In the genomic region with DNA sequence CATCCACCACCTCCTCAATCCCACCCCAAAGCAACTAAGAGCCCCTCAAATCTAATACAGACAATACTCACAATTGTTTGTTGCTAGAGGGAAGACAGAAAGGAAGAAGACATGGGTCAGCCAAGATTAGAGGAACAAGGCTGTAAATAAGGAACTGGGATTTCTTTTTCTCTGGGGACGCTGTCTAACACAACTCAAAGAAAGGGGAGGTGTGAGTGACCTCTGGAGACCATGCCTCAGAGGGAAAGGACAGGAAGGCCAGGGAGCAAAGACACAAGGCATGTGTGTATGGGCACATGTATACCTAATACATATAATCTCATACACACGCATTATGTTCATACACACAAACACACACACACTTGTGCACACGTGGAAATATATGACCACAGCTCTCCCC, we compare ENCODE assay signal across 23 mouse cellular contexts. TPM values are rescaled to one million over a fixed set of nuclear protein-coding genes. Genes with fewer than 3 reads are reported as not detected.
"Had no signal": no experiment of that assay in that cellular context is flagged by ENCODE, and none has a peak within 500 bp of the region (broad histone marks: within the 10 kb centered on the region; RNA-seq: fewer than 3 reads in every experiment).

No protein-coding gene starts in this region.

- H3K9ac ChIP-seq: limb, embryonic 12.5 days; limb, embryonic 15.5 days; liver, embryonic 13.5 days; midbrain, embryonic 12.5 days; midbrain, embryonic 15.5 days; neural tube, embryonic 12.5 days; neural tube, embryonic 15.5 days had no signal

- H3K4me2 ChIP-seq: limb, embryonic 12.5 days; limb, embryonic 15.5 days; liver, embryonic 13.5 days; midbrain, embryonic 12.5 days; midbrain, embryonic 15.5 days; neural tube, embryonic 12.5 days; neural tube, embryonic 15.5 days had no signal

- H3K27ac ChIP-seq: kidney, postnatal 0 days; limb, embryonic 12.5 days; limb, embryonic 15.5 days; liver, embryonic 13.5 days; midbrain, embryonic 12.5 days; midbrain, embryonic 15.5 days; neural tube, embryonic 12.5 days; neural tube, embryonic 15.5 days; stomach, postnatal 0 days had no signal

- H3K4me3 ChIP-seq: limb, embryonic 12.5 days; limb, embryonic 15.5 days; liver, embryonic 13.5 days; midbrain, embryonic 12.5 days; midbrain, embryonic 15.5 days; neural tube, embryonic 12.5 days; neural tube, embryonic 15.5 days had no signal

- H3K27me3 ChIP-seq: liver, embryonic 13.5 days; midbrain, embryonic 12.5 days; midbrain, embryonic 15.5 days; neural tube, embryonic 12.5 days; neural tube, embryonic 15.5 days had no signal

- ATAC-seq: intestine, postnatal 0 days; midbrain, embryonic 15.5 days had no signal

- H3K4me1 ChIP-seq: neural tube, embryonic 12.5 days had no signal

- H3K9me3 ChIP-seq: limb, embryonic 12.5 days; limb, embryonic 15.5 days; liver, embryonic 13.5 days; midbrain, embryonic 12.5 days; midbrain, embryonic 15.5 days; neural tube, embryonic 12.5 days; neural tube, embryonic 15.5 days had no signal

- DNase-seq: kidney, adult 2 months; kidney, postnatal 36 days; left cerebral cortex, postnatal 4 days; liver, embryonic 13.5 days; lung, adult 2 months; lung, postnatal 14 days; lung, postnatal 4 days; right cerebral cortex, adult 18-20 months; right cerebral cortex, postnatal 25 days; spleen, adult 18-20 months; thymus, adult 2 months; thymus, postnatal 14 days; thymus, postnatal 4 days had no signal

RNA-seq across cellular contexts. Expression of gene Srpk3, which starts 8.0 kb away (rescaled TPM):
- total RNA-seq: megakaryocyte, adult 5-6 weeks had no signal
